Mouse (Mus musculus) megakaryocyte, embryonic 14.5 days (primary cell): ENCODE data around the gene Scarf2.

Experiments
- FLI1 ChIP-seq: IDR thresholded peaks from 2 replicates; pipeline ENCODE4 v1.6.1; 2012; ENCODE audit warnings: low read length, inconsistent platforms, mixed read lengths
- GATA1 ChIP-seq: IDR thresholded peaks from 3 replicates; pipeline ENCODE4 v1.6.1; 2012; ENCODE audit warnings: mixed read lengths, low read length, inconsistent platforms, borderline replicate concordance

DNA sequence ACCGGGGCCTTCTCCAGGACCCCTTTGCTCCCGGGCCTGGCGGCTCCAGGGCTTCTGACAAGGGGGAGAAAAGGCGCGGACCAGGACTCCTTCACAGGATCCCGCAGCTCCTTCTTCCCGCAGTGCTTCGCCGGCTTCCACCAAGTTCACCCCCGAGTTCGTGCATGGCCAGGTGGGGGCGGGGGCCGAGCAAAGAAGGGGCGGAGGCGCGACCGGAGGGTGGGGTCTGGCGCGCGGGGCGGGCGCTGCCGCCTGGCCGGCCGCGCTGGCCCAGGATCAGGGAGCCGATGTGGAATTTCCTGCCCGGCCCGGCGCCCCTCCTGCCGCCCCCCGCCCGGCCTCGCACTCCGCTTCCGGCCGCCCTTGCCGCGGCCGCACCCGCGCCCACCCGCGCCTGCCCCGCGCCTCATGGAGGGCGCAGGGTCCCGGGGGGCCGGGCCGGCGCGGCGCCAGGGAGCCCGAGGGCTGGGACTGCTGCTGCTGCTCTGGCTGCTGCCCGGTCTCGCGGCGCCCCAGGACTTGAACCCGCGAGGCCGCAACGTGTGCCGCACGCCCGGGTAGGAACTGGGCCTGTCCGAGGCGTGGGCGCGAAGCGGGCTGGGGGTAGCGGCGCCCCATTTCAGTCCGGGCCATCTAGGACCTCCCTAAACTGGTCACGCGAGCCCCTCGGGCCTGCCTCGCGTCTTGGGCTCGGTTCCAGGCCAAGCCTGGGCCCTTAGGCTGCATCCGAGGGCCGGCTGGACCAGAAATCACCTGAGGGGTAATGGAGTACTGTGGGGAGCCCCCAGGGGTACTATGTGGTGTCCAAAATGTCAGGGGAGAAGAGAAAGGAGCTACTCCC, at the start of gene Scarf2:
- TF ChIP-seq GATA1 (no peak), FLI1 (no peak)
